Mouse (Mus musculus) limb, embryonic 12.5 days (tissue): ENCODE data around the gene Lao1. TPM values are rescaled to one million over a fixed set of nuclear protein-coding genes. Genes with fewer than 3 reads are reported as not detected.

Experiments used
- ATAC-seq: fragments of 200-750 bp; cut with Nextera tagmentation; 2 replicates; pipeline ENCODE4 v1.8.0; 2017; ENCODE audit warnings: low read depth, moderate TSS enrichment; ENCODE audit not compliant: insufficient number of reproducible peaks, insufficient read depth, low FRiP score, low TSS enrichment
- H3K27ac ChIP-seq: fragments of 300-500 bp; sonication (generic); 2 replicates; pipeline ENCODE4 v1.5.1; 2016; ENCODE audit warnings: mild to moderate bottlenecking, moderate library complexity
- H3K27me3 ChIP-seq: fragments of 300-500 bp; sonication (generic); 2 replicates; pipeline ENCODE4 v1.6.1; 2016; ENCODE audit warnings: mild to moderate bottlenecking, moderate library complexity
- H3K36me3 ChIP-seq: fragments of 300-500 bp; sonication (generic); 2 replicates; pipeline ENCODE4 v1.6.1; 2016; ENCODE audit warnings: mild to moderate bottlenecking, moderate library complexity
- H3K4me1 ChIP-seq: fragments of 300-500 bp; sonication (generic); replicated peaks from 2 replicates; pipeline ENCODE4 v1.6.1; 2016
- H3K4me2 ChIP-seq: fragments of 300-500 bp; sonication (generic); 2 replicates; pipeline ENCODE4 v1.6.1; 2016; ENCODE audit warnings: mild to moderate bottlenecking, moderate library complexity
- H3K4me3 ChIP-seq: fragments of 300-500 bp; sonication (generic); replicated peaks from 2 replicates; pipeline ENCODE4 v1.5.1; 2016; ENCODE audit warnings: mild to moderate bottlenecking
- H3K9ac ChIP-seq: fragments of 300-500 bp; sonication (generic); replicated peaks from 2 replicates; pipeline ENCODE4 v1.6.1; 2016; ENCODE audit warnings: mild to moderate bottlenecking, moderate library complexity
- H3K9me3 ChIP-seq: fragments of 300-500 bp; sonication (generic); 2 replicates; pipeline ENCODE4 v1.6.1; 2016; ENCODE audit warnings: mild to moderate bottlenecking, moderate library complexity
- WGBS: fragments of 180-500 bp; shearing (Covaris S2); methylation state at CpG from one replicate; pipeline ENCODE4 v1.1.7; 2016; 5-methylcytosine and 5-hydroxymethylcytosine counted together
- polyA plus RNA-seq: library from polyadenylated mRNA; unstranded; fragments of >200 nt; fragmentation: Nextera tagmentation; extraction: Ambion mirVana; gene quantifications from 2 replicates; pipeline ENCODE4 v1.2.1, GENCODE M21; 2016

The Lao1 gene
- polyA plus RNA-seq, 1 experiment from 2014 or later = not detected

GRCm38 (mm10) chr4:119015557-119015956 lies 54.2 kb downstream of the Lao1 start:
- Histone ChIP-seq H3K9ac (no peak overlapping the region), H3K4me2 (no peak overlapping the region), H3K9me3 (no peaks in the 10 kb centered on the region), H3K36me3 (no peaks in the 10 kb centered on the region), H3K4me1 (peaks cover 15% of the 10 kb centered on the region), H3K27me3 (no peaks in the 10 kb centered on the region), H3K27ac (no peak overlapping the region), H3K4me3 (no peak overlapping the region)
- ATAC-seq = no peak
- WGBS = 59% methylated on average over 6 of the region's 6 CpGs

- 91% methylated on average over 5 of the region's 5 CpGs for WGBS
- no peak overlapping the region for H3K27ac ChIP-seq
- ATAC-seq = no peak
Observed at GRCm38 (mm10) chr4:119017078-119017477, 55.7 kb downstream of the Lao1 start.

More at GRCm38 (mm10) chr4:119017078-119017477, 55.7 kb downstream of the Lao1 start:
- Histone ChIP-seq H3K4me3 (no peak overlapping the region), H3K9ac (no peak overlapping the region), H3K4me1 (peaks cover 17% of the 10 kb centered on the region), H3K9me3 (no peaks in the 10 kb centered on the region), H3K27me3 (no peaks in the 10 kb centered on the region), H3K4me2 (no peak overlapping the region), H3K36me3 (no peaks in the 10 kb centered on the region)

Other genes with a start within 250 kb of the Lao1 start
- gene Olfr1340, start 241.4 kb upstream of the Lao1 start, polyA plus RNA-seq = not detected in 2 replicates
- not detected in 2 replicates for gene Olfr1339, start 229.4 kb upstream of the Lao1 start, polyA plus RNA-seq
- not detected in 2 replicates for gene Olfr1338, start 202.8 kb upstream of the Lao1 start, polyA plus RNA-seq
- gene Olfr1337, start 179.0 kb upstream of the Lao1 start, polyA plus RNA-seq = not detected in 2 replicates
- not detected in 2 replicates for gene Olfr1335, start 151.6 kb upstream of the Lao1 start, polyA plus RNA-seq
- gene Olfr1333, start 125.3 kb upstream of the Lao1 start, polyA plus RNA-seq = not detected in 2 replicates
- gene Olfr1331, start 96.9 kb upstream of the Lao1 start, polyA plus RNA-seq = not detected in 2 replicates
- not detected in 2 replicates for gene Olfr1330, start 73.0 kb upstream of the Lao1 start, polyA plus RNA-seq
- not detected in 2 replicates for gene Olfr1329, start 44.1 kb upstream of the Lao1 start, polyA plus RNA-seq
- gene Olfr1328, start 23.0 kb upstream of the Lao1 start, polyA plus RNA-seq = not detected in 2 replicates
- 98.1 and 100 TPM in 2 replicates for gene Slc2a1, start 147.1 kb downstream of the Lao1 start, polyA plus RNA-seq
- gene Zfp691, start 212.6 kb downstream of the Lao1 start, polyA plus RNA-seq = 8.4 and 8.7 TPM in 2 replicates
- gene Ermap, start 228.4 kb downstream of the Lao1 start, polyA plus RNA-seq = 6.4 and 7.3 TPM in 2 replicates
- gene Svbp, start 233.7 kb downstream of the Lao1 start, polyA plus RNA-seq = 179 and 182 TPM in 2 replicates